Mouse (Mus musculus) heart, embryonic 11.5 days (tissue): ENCODE results near the gene Bicc1. TPM values are rescaled to one million over a fixed set of nuclear protein-coding genes. Genes with fewer than 3 reads are reported as not detected.
"Not testable (repeated sequence)": the region's sequence is repeated elsewhere in the genome, so short reads cannot be mapped to it uniquely, and the experiment has no call there.

Source experiments
- ATAC-seq: fragments of 200-750 bp; cut with Nextera tagmentation; replicated peaks from 2 replicates; pipeline ENCODE4 v1.8.0; 2017; ENCODE audit warnings: moderate library complexity; ENCODE audit not compliant: insufficient number of reproducible peaks, low FRiP score, low TSS enrichment
- H3K27ac ChIP-seq: fragments of 300-500 bp; sonication (generic); 2 replicates; pipeline ENCODE4 v1.5.1; 2014; ENCODE audit warnings: mild to moderate bottlenecking, low read depth, low read length
- H3K27me3 ChIP-seq: fragments of 300-500 bp; sonication (generic); 2 replicates; pipeline ENCODE4 v1.6.1; 2014; ENCODE audit warnings: mild to moderate bottlenecking, low read length, mixed read lengths; ENCODE audit not compliant: control insufficient read depth, insufficient read depth
- H3K36me3 ChIP-seq: fragments of 300-500 bp; sonication (generic); 2 replicates; pipeline ENCODE4 v1.6.1; 2014; ENCODE audit warnings: mild to moderate bottlenecking, low read length, moderate library complexity, mixed read lengths; ENCODE audit not compliant: control insufficient read depth, insufficient read depth
- H3K4me1 ChIP-seq: fragments of 300-500 bp; sonication (generic); 2 replicates; pipeline ENCODE4 v1.6.1; 2014; ENCODE audit warnings: low read length; ENCODE audit not compliant: control insufficient read depth, insufficient read depth
- H3K4me2 ChIP-seq: fragments of 300-500 bp; sonication (generic); 2 replicates; pipeline ENCODE4 v1.6.1; 2014; ENCODE audit warnings: mild to moderate bottlenecking, moderate library complexity
- H3K4me3 ChIP-seq: fragments of 300-500 bp; sonication (generic); 2 replicates; pipeline ENCODE4 v1.5.1; 2014; ENCODE audit warnings: low read depth, low read length
- H3K9ac ChIP-seq: fragments of 300-500 bp; sonication (generic); 2 replicates; pipeline ENCODE4 v1.6.1; 2014; ENCODE audit warnings: mild to moderate bottlenecking, low read depth, low read length, moderate library complexity
- H3K9me3 ChIP-seq: fragments of 300-500 bp; sonication (generic); replicated peaks from 2 replicates; pipeline ENCODE4 v1.6.1; 2016; ENCODE audit warnings: low read length; ENCODE audit not compliant: control insufficient read depth
- WGBS: fragments of 180-500 bp; shearing (Covaris S2); extraction: QIAGEN DNeasy Blood & Tissue Kit; methylation state at CpG from one replicate; pipeline ENCODE4 v1.1.7; 2014; ENCODE audit not compliant: insufficient replicate concordance; 5-methylcytosine and 5-hydroxymethylcytosine counted together
- polyA plus RNA-seq: library from polyadenylated mRNA; unstranded; fragments of >200 nt; fragmentation: Nextera tagmentation; extraction: Ambion mirVana; gene quantifications from 2 replicates; pipeline ENCODE4 v1.2.1, GENCODE M21; 2014

Gene Bicc1
- polyA plus RNA-seq, 1 experiment from 2014 or later, result 14.1 TPM

DNA sequence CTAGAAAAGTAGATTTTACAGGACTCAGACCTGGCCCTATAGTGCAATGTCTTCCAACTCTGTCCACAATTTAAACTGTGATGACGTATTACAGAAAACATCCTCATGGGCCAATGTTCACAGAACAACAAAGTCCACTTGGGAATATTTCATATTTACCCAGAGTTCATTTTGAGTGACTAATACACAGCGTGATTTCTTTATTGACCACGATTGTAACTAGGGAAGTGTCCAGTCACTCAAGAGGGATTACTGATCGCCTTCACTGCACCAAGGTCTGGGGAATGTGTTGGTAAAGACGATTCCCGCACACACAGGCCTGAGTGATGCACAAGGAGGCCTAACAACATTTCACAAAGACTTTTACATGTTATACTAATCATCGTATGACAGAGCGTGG lies 197.9 kb downstream of the Bicc1 start:
- Histone ChIP-seq H3K36me3 (no peaks in the 10 kb centered on the region), H3K9me3 (no peaks in the 10 kb centered on the region), H3K4me2 (no peak overlapping the region), H3K4me3 (no peak overlapping the region), H3K4me1 (no peaks in the 10 kb centered on the region), H3K27me3 (no peaks in the 10 kb centered on the region), H3K27ac (no peak overlapping the region), H3K9ac (no peak overlapping the region)
- WGBS, result 79% methylated on average over 8 of the region's 8 CpGs
- no peak for ATAC-seq

DNA sequence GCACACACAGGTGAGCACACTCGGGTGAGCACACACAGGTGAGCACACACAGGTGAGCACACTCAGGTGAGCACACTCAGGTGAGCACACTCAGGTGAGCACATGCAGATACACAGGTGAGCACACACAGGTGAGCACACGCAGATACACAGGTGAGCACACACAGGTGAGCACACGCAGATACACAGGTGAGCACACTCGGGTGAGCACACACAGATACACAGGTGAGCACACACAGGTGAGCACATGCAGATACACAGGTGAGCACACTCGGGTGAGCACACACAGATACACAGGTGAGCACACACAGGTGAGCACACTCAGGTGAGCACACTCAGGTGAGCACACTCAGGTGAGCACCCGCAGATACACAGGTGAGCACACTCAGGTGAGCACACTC lies 199.1 kb downstream of the Bicc1 start:
- not testable (repeated sequence) for H3K36me3 ChIP-seq, H3K4me1 ChIP-seq, H3K27me3 ChIP-seq, H3K9me3 ChIP-seq, H3K9ac ChIP-seq, H3K27ac ChIP-seq, ATAC-seq, H3K4me2 ChIP-seq, H3K4me3 ChIP-seq
- WGBS, result 90% methylated on average over 6 of the region's 6 CpGs

DNA sequence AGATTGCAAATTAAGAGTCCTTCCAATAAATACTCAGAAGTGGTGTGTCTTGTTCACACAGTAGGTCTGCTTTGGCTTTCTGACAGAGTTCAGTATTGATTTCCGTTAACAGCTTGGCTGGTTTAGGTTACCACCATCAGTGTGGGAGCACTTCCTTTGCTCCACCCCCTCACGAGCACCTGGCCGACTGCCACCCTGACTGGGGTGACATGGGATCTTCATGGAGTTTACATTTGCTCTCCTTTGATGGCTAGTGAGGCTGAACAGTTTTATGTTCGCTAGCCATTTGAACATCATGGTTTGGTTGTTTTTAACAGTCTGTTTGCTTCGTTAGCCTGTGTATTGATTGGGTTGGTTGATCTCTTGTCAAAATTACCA lies 206.7 kb downstream of the Bicc1 start:
- no peaks in the 10 kb centered on the region for H3K9me3 ChIP-seq
- H3K27me3 ChIP-seq, result no peaks in the 10 kb centered on the region
- ATAC-seq, result no peak
- WGBS, result 66% methylated on average over 5 of the region's 5 CpGs
- no peak overlapping the region for H3K4me2 ChIP-seq
- H3K36me3 ChIP-seq, result no peaks in the 10 kb centered on the region
- H3K27ac ChIP-seq, result no peak overlapping the region
- no peak overlapping the region for H3K9ac ChIP-seq
- peaks cover 4% of the 10 kb centered on the region; the same call in 1 of the 2 replicates for H3K4me1 ChIP-seq
- H3K4me3 ChIP-seq, result no peak overlapping the region

DNA sequence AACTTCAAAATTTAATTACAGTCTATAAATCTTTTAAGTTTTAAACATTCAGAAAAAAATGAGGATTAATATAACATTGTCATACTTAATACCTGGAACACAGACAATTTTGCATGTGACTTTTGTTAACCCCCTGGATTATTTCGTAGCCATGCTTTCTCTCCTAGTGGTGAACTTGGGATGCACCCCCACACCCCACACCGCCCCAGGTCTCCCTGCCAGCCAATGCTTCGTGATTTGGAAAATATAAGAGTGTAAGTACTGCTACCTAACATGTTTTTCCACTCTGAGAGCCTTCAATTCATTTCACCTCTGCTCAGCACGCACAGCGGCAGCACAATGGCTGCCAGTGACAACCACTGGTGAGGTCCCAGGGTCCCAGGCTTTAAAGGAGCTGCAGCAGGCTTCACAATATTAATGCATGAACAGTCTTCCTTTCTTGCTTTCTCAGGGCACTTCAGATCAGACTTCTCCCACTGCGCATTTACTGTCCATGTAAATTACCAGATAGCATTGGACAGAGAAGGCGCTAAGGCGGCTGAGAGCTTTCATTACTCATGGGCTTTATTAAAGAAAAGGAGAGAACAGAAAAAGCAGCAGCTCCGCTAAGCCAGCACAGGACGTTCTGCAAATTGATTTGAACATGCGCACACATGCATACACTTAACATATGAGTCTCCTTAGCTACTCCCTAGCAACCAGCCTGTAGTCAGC lies 207.3 kb downstream of the Bicc1 start:
- peaks cover 4% of the 10 kb centered on the region; the same call in 1 of the 2 replicates for H3K4me1 ChIP-seq
- H3K4me3 ChIP-seq, result no peak overlapping the region
- no peak overlapping the region for H3K9ac ChIP-seq
- 77% methylated on average over 11 of the region's 11 CpGs for WGBS
- no peaks in the 10 kb centered on the region for H3K36me3 ChIP-seq
- no peak for ATAC-seq
- H3K4me2 ChIP-seq, result no peak overlapping the region
- no peak overlapping the region for H3K27ac ChIP-seq
- no peaks in the 10 kb centered on the region for H3K27me3 ChIP-seq
- H3K9me3 ChIP-seq, result no peaks in the 10 kb centered on the region

DNA sequence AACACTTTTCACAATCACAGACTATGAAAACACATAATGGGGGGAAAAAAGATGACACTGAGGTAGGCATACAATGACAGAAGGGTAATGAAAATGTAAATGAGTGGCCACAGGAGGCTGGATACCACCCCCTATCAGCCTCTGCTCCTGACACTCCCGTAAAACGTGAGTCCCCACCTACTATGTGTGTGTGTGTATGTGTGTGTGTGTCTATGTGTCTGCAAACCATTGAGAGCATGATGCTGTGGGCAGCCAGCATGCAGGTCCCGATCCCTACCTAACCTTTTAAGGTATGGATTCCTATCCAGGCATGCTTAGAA lies 209.4 kb downstream of the Bicc1 start:
- Histone ChIP-seq H3K9me3 (no peaks in the 10 kb centered on the region), H3K4me1 (peaks cover 4% of the 10 kb centered on the region; the same call in 1 of the 2 replicates), H3K27ac (no peak overlapping the region), H3K36me3 (0 out of 2 replicates have a peak, but pooled peaks cover 2% of the 10 kb centered on the region), H3K4me2 (peak overlapping the region; percentile 32; the same call in 1 of the 2 replicates), H3K9ac (no peak overlapping the region), H3K27me3 (no peaks in the 10 kb centered on the region), H3K4me3 (no peak overlapping the region)
- no peak for ATAC-seq
- 43% methylated on average over 3 of the region's 3 CpGs for WGBS

DNA sequence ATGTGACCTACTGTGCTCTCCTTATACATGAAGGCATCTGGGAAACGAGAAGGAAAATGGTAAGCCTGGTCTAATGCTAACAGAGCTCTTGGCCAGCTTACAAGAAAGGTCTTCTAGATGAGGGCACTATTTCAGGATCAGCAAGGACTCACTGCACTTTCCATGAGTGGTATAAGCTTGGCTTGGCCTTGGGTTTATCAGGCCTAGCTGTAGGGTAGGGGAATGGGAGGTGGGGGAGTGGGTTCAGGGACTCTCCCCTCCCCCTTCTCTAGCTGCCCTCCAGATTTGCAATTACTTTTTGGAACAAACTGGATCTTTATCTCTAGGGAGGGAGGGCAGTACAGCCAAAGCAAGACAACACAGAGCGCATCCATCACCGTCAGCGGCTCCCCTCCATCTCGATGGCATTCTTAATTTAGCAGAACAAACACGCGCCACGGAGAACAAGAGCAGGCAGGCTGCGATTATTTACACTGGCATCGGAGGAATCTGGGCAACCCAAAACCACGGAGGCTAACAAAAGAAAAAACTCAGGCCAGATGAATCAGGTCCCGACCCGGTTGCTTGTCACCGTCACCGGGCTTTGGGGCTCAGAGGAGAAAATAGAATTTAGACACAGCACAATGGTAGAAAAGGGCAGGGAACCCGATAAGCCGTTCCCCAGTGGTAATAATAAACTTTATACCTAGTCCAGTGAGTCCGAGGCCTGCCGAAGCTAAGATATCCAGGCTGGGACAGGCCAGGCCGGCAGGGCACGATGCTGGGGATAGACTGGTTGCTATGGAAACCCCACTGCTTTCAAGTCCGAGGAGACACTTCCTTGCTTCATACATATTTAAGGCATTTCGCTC lies 210.0 kb downstream of the Bicc1 start:
- no peaks in the 10 kb centered on the region for H3K27me3 ChIP-seq
- H3K4me1 ChIP-seq, result peaks cover 4% of the 10 kb centered on the region; the same call in 1 of the 2 replicates
- no peaks in the 10 kb centered on the region for H3K9me3 ChIP-seq
- 36% methylated on average over 23 of the region's 23 CpGs for WGBS
- H3K9ac ChIP-seq, result no peak overlapping the region
- no peak overlapping the region for H3K4me3 ChIP-seq
- H3K4me2 ChIP-seq, result peak overlapping the region; percentile 32; the same call in 1 of the 2 replicates
- ATAC-seq, result no peak
- 0 out of 2 replicates have a peak, but pooled peaks cover 2% of the 10 kb centered on the region for H3K36me3 ChIP-seq
- no peak overlapping the region for H3K27ac ChIP-seq

DNA sequence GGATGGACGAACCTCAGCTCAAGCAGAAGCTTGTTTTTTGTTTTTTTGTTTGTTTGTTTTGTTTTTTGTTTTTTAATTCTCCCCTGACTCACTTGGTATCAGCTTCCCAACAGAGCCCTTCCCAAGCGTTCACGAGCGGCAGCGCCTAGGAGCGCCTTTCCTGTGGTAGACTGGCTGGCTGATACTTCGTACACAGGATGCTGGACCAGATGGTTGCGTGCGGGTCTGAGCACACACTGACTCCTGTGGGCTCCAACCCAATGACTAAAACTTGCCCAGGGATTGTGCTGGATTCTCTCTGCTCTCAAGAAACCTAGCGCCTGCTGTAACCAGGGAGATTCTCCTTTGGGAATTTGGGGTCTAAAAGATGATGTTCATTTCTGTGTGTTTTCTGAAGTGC lies 211.2 kb downstream of the Bicc1 start:
- no peak for ATAC-seq
- H3K27me3 ChIP-seq, result no peaks in the 10 kb centered on the region
- WGBS, result 81% methylated on average over 10 of the region's 10 CpGs
- H3K9ac ChIP-seq, result no peak overlapping the region
- no peaks in the 10 kb centered on the region for H3K9me3 ChIP-seq
- no peak overlapping the region for H3K27ac ChIP-seq
- H3K4me3 ChIP-seq, result no peak overlapping the region
- H3K4me1 ChIP-seq, result peaks cover 4% of the 10 kb centered on the region; the same call in 1 of the 2 replicates
- H3K36me3 ChIP-seq, result 0 out of 2 replicates have a peak, but pooled peaks cover 2% of the 10 kb centered on the region
- H3K4me2 ChIP-seq, result no peak overlapping the region

DNA sequence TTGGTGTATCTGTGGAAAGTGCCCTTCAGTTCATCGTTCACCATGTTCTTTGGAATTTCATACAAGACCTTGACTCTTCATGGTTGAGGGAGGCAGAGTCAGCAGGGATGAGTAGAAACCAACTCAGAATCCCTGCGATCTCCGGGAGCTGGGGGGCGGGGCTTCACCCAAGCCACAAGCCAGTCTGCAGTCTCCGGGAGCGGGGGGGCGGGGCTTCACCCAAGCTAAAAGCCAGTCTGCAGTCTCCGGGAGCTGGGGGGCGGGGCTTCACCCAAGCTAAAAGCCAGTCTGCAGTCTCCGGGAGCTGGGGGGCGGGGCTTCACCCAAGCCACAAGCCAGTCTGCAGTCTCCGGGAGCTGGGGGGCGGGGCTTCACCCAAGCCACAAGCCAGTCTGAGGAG lies 213.4 kb downstream of the Bicc1 start:
- H3K4me1 ChIP-seq, H3K4me2 ChIP-seq, H3K27me3 ChIP-seq, ATAC-seq, H3K36me3 ChIP-seq, H3K9ac ChIP-seq, H3K27ac ChIP-seq, H3K4me3 ChIP-seq, H3K9me3 ChIP-seq: not testable (repeated sequence)
- 82% methylated on average over 13 of the region's 13 CpGs for WGBS
